Mouse (Mus musculus) heart, adult 8-10 months (tissue): Measurements from ENCODE around the gene Casp14. TPM values are rescaled to one million over a fixed set of nuclear protein-coding genes. Genes with fewer than 3 reads are reported as not detected.

Experiments
- DNase-seq: peaks from one replicate; pipeline ENCODE4 v3.0.0; 2022; ENCODE audit warnings: low spot score
- total RNA-seq, 4 experiments: library from RNA; stranded (reverse); gene quantifications; 2 replicates each; pipeline ENCODE4 v1.2.4; 2022

The Casp14 gene
- total RNA-seq = not detected

GRCm38 (mm10) chr10:78718056-78718455 is at the start of gene Casp14:
TSS of gene Casp14 (minus strand) at chr10:78718294.
- DNase-seq = no peak

- DNase-seq = no peak
These were observed 47.5 kb upstream of the Casp14 start for GRCm38 (mm10) chr10:78765570-78765969.

- DNase-seq = peak; percentile 27
These were observed 37.9 kb upstream of the Casp14 start for GRCm38 (mm10) chr10:78756021-78756420.

GRCm38 (mm10) chr10:78752452-78753191 is 34.5 kb upstream of the Casp14 start, which contains the start of gene Ccdc105:
TSS of gene Ccdc105 (minus strand) at chr10:78753065.
- no peak for DNase-seq

- DNase-seq = no peak
These were observed 30.9 kb upstream of the Casp14 start for GRCm38 (mm10) chr10:78748946-78749345.

- no peak for DNase-seq
These were observed 30.1 kb upstream of the Casp14 start for GRCm38 (mm10) chr10:78748161-78748560.

- no peak for DNase-seq
These were observed 29.1 kb upstream of the Casp14 start for GRCm38 (mm10) chr10:78747035-78747721.

- DNase-seq = no peak
These were observed 27.5 kb upstream of the Casp14 start for GRCm38 (mm10) chr10:78745453-78746232.

- no peak for DNase-seq
These were observed 25.6 kb upstream of the Casp14 start for GRCm38 (mm10) chr10:78743721-78744120.

- no peak for DNase-seq
These were observed 21.7 kb upstream of the Casp14 start for GRCm38 (mm10) chr10:78739821-78740220.

GRCm38 (mm10) chr10:78727876-78728275 is 9.8 kb upstream of the Casp14 start:
- no peak for DNase-seq

GRCm38 (mm10) chr10:78727035-78727434 is 8.9 kb upstream of the Casp14 start:
- DNase-seq = no peak

- no peak for DNase-seq
These were observed 5.3 kb upstream of the Casp14 start for GRCm38 (mm10) chr10:78723416-78723815.

GRCm38 (mm10) chr10:78722654-78723053 is 4.6 kb upstream of the Casp14 start:
- no peak for DNase-seq

- no peak for DNase-seq
These were observed 3.9 kb upstream of the Casp14 start for GRCm38 (mm10) chr10:78722036-78722435.

GRCm38 (mm10) chr10:78716231-78716630 is 1.9 kb downstream of the Casp14 start:
- no peak for DNase-seq

- no peak for DNase-seq
These were observed 2.9 kb downstream of the Casp14 start for GRCm38 (mm10) chr10:78715156-78715555.

GRCm38 (mm10) chr10:78714129-78714528 is 4.0 kb downstream of the Casp14 start:
- DNase-seq = no peak

- no peak for DNase-seq
These were observed 7.4 kb downstream of the Casp14 start for GRCm38 (mm10) chr10:78710706-78711105.

- no peak for DNase-seq
These were observed 17.2 kb downstream of the Casp14 start for GRCm38 (mm10) chr10:78700881-78701280.

- no peak for DNase-seq
These were observed 28.1 kb downstream of the Casp14 start for GRCm38 (mm10) chr10:78689973-78690372.

- DNase-seq = no peak
These were observed 31.0 kb downstream of the Casp14 start for GRCm38 (mm10) chr10:78686995-78687577.
